Mouse (Mus musculus) urinary bladder, postnatal 25 days (tissue): ENCODE results near the gene Gcn1l1.

Experiments
- DNase-seq: peaks from one replicate; pipeline ENCODE4 v3.0.0; 2022; ENCODE audit warnings: low spot score

Gene Gcn1l1

DNA sequence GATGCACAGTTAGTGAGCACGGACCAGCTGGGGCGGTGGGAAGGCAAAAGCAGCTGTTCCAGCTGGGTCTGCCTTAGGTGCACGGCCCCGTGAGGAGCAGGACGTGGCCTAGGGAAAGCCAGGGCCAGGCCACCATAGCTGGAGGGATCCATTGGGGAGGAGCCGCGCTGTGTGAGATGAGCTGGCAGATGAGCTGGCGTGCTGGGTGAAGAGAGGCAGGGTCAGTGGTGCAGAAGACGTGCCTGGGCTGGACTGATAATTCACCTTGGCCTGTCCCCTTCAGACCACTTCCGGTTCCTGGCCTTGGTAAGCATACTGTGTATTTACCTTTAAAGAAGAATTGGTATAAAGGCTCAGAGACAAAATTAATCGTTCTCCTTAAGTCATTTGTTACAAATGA is 46.5 kb downstream of the Gcn1l1 start:
- DNase-seq: no peak

GRCm38 (mm10) chr5:115613332-115613731 is 48.3 kb downstream of the Gcn1l1 start:
- no peak for DNase-seq

DNA sequence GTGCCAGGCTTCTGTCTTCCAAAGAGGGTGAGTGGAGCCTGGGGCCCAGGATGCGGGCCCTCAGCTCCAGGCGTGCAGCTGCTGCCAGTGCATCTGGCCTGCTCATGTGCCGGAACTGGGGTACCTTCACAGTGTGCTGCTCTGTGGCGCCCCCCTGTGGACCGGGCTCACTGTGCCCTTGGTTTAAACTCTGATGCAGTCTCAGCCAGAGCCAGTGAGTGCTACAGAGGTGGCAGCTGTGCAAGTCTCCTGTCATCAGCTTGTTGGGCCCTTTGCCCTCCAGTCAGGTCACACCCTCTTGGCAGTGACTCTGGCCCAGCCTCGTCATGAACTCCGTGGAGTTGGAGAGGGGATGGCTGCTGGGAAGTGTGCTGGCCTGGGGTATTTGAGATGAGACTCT is 49.9 kb downstream of the Gcn1l1 start:
- DNase-seq: peak; percentile 27

- no peak for DNase-seq
Measured at GRCm38 (mm10) chr5:115619690-115620089, 54.6 kb downstream of the Gcn1l1 start.

- DNase-seq: no peak
Measured at GRCm38 (mm10) chr5:115622686-115623085, 57.6 kb downstream of the Gcn1l1 start.

GRCm38 (mm10) chr5:115623694-115624440 is 58.8 kb downstream of the Gcn1l1 start:
- no peak for DNase-seq

DNA sequence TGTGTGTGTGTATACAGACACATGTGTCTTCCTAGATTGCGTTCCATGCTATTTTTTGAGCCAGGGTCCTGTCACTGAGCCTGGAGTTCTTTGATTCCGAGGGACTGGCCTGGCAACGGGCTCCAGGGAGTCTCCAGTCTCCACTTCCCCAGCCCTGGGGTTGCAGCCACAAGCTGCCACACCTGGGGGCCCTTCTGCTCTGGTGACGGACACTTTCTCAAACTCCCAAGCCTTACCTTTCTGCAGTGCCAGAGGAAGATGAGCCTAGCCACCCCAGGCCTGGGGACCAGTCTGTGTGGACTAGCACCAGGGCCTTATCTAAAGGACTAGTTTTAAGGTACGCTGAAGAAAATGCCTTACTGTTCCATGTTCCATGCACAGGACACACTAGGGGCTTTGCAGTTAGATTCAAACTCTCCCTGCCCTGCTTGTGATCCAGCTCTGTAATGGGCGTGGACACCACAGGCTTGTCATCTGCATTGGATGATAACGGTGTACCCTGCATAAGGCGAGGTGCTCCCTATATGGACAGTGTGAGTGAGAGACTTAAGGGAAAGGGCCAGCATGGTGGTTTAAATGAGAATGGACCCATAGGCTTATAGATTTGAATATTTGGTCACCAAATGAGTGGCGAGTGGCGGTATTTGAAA is 61.3 kb downstream of the Gcn1l1 start:
- DNase-seq: no peak

DNA sequence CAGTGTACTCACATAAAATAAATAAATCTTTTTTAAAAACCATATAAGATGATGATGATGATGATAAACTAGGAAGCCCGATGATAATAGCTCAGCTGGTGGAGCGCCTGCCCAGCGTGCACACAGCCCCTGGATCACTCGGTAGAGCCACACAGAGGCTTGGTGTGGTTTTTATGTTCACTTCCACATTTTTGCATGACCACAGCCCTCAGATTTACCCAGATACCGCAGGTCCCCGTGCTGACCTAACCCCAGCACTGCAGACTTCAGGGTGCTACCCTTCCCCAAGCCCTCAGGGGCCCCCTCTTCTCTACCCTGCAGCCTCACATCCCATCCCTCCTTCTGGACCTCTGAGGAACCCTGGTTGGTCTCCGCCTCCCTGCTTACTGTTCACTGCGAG is 63.0 kb downstream of the Gcn1l1 start:
- DNase-seq: no peak

DNA sequence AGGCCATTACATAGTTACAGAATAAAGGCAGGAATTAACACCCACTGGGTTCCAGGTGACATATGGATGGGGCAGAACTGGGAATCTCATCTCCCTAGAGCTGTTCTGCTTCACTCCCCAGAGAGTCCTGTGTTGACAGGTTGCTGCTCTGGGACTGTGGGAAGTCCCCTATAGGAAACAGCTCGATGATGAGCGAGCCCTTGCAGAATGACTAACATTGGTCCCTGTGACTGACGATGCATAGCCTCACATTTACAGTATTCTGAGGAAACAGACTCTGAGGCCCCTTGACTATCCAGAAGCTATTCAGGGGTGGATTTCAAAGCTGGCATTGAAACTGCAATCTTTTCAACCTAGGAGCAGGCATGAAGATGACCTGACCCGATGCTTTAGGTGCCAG is 64.6 kb downstream of the Gcn1l1 start:
- DNase-seq: no peak

- no peak for DNase-seq
Measured at GRCm38 (mm10) chr5:115630291-115630690, 65.2 kb downstream of the Gcn1l1 start.

DNA sequence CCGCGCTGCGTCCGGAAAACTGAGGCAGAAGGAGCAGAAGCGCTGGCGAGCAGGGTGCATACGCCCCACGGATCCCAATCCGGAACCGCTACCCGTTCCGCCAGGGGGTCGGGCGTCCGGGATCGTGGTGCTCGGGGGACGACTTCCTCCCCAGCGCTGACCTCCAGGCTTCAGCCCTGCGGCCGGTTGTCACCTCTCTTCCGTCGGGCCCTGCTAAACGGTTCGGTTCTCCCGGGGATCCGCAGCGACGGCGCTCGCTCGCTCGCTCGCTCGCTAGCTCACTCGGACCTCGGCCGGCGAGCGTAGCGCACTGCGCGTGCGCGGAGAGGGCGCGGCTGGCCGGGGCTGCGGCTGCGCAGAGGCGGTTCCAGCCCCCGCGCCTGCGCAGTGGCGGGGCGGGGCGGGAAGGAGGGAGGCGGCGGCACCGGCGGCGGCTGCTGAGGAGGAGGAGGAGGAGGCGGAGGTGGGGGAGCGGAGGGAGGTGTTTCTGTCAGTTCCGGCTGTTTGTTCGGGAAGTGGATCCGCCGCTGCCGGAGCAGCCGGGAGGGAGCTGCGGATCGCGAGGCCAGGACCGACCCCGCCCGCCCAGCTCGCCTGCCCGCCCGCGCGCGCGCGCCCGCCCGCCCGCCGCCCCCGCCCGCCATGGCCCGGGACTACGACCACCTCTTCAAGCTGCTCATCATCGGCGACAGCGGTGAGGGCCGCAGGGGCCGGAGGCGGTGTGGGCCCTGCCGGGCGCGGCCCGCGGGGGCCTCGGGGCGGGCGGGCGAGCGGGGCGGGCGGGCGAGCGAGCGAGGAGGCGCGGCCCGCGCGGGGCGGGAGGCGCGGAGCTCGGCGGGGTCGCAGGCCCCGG is 66.7 kb downstream of the Gcn1l1 start, which contains the start of gene Rab35:
TSS of gene Rab35 (plus strand) at position 404 of the 853 bp plus-strand sequence.
- DNase-seq: peak; percentile 96

DNA sequence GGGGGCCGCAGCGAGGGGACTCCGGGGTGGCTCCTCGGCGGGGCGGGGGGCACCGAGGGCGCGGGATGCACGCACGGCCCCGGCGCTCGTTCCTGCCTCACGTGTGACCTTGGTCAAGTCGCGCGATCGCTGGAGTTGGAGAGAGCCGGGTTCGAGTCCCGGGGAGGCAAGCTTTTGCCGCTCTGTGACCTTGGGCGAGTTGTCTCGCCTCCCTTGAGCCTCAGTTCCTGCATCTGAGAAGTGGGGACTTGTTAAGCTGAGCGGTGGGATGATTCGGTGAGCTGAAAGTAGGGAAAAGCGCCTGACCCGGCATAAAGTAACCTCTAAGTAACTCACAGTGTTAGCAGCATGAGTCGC is 67.3 kb downstream of the Gcn1l1 start:
- no peak for DNase-seq

GRCm38 (mm10) chr5:115633060-115633459 is 68.0 kb downstream of the Gcn1l1 start:
- DNase-seq: no peak

DNA sequence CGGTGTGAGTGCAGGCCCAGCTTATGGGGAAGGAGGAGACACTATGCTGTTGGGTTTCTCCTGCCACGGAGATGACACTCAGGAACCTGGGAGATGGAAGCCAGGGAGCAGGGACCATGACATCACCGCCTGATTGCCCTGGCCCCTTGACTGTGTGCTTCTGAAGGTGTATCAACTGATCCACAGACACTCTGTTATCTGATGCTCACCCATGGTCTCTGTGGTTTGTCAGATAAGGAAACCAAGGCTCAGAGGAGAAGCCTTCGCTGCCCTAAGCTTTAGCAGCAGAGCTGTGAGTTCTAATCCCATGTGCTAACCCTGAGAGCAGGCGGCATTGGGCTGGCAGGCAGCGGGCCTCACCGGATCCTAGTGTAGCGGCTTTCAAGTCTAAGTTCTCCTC is 69.0 kb downstream of the Gcn1l1 start:
- no peak for DNase-seq

DNA sequence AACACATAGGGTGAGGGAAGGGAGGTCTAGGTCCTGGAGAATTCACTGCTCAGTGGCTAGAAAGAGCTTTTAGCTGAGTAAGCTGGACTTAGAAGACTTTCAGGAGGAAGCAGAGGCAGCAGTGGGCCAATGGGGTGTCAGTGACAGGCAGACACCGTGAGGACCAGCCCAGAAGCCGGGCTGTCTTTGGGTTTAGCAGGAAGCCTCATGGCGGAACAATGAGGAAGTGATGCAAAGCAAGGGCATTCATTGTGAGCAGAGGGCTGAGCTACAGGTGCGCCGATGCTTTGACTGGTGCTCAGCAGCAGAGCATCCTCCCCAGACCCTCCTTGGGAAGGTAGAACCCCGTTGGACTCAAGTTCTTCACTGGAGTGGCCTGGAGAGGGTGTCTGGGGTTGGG is 70.5 kb downstream of the Gcn1l1 start:
- DNase-seq: no peak

- DNase-seq: no peak
Measured at GRCm38 (mm10) chr5:115644192-115644591, 79.1 kb downstream of the Gcn1l1 start.

DNA sequence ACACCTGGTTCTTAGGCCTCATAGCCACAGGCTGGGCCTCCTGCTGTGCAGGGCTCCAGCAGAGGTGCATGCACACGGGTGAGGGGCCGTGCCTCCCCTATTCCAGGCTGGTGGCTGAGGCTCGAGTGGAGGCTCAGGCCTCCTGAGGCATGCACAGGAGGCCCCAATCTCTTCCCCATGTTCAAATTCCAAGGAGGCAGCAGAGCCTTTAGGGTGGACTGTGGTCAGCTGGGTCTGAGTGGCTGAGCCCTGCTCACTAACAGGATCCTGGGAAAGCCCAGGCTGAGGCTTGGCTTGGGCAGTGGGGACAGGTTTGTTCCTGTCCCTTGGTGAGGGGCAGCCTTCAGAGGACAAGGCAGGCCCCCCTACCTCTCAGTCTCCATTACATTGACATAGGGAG is 83.8 kb downstream of the Gcn1l1 start:
- no peak for DNase-seq

- DNase-seq: no peak
Measured at GRCm38 (mm10) chr5:115649699-115650098, 84.6 kb downstream of the Gcn1l1 start.

DNA sequence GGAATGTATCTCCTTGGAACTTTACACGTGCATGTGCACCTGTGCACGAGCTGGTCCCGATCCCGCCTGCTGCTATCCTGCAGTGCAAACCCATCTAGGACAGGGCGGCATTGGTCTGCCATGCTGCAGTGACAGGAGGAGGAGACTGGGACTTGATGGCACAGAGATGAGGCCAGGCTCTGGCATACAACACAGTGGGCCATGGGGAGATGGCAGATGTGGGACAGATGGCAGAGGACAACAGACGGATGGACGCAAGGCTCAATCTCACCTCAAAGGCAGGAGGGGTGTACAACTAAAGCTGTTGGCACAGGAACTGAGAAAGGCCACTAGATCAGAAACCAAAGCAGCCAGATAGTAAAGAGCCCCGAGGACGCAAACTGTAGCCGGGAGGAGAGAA is 85.8 kb downstream of the Gcn1l1 start:
- no peak for DNase-seq

DNA sequence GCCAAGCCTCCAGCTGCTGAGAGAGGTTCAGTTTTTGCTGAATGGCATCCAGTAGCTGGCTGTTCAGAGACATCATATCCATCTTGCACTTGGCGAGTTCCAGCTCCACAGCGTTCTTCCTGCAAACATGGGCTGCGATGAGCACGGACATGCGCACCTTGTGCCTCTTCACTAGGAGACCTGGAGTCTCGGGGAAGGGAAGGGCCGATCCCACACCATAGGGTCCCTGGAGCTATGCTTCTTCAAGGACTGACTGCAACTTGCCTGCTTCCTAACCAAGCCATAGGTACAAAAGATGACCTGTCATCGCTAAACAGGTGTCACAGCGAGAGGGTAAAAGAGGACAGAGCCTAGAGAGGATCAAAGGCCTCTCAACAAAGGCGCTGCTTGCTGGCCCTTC is 86.8 kb downstream of the Gcn1l1 start:
- DNase-seq: no peak

GRCm38 (mm10) chr5:115652681-115653575 is 87.9 kb downstream of the Gcn1l1 start:
- DNase-seq: peak; percentile 100

GRCm38 (mm10) chr5:115653776-115654175 is 88.7 kb downstream of the Gcn1l1 start:
- DNase-seq: no peak
